Mouse (Mus musculus): ENCODE data around the gene Lca5l. TPM values are rescaled to one million over a fixed set of nuclear protein-coding genes. Genes with fewer than 3 reads are reported as not detected.
A peak's percentile ranks its signal among the peaks of the same experiment; 100 is the strongest.

The Lca5l gene
- polyA plus RNA-seq, 1 experiment = 0.18 TPM

DNA sequence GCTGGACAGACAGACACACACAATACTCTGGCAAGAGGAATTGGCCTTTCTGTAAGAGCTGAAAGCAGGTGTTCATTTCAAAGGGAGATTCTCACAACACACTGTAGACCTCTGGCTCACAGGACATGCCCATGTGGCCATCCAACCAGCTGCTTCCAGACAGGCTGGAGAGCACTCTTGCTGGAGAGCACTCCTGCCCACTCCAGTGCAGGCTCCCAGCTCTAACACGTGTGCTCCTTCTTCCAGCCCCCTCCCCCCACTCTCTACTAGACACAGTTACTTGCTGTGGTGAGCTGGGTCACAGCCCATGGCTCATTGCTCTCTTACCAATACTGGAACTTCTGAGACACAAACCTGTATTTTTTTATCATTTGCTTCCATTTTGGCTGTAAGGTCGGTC lies 16.7 kb downstream of the Lca5l start:
- H3K27ac ChIP-seq (ENCODE audit: control insufficient read depth, insufficient read depth, low read length) = no peak overlapping the region
- no peak overlapping the region for H3K4me3 ChIP-seq (ENCODE audit: control insufficient read depth, insufficient read depth, low read length)
- H3K36me3 ChIP-seq (ENCODE audit: control insufficient read depth, insufficient read depth, low read length) = no peaks in the 10 kb centered on the region
- WGBS = 60% methylated on average over 2 of the region's 2 CpGs
- no peaks in the 10 kb centered on the region for H3K4me1 ChIP-seq (replicated peaks; ENCODE audit: control insufficient read depth, insufficient read depth, low read length)
- no peak for DNase-seq
- TF ChIP-seq CTCF (IDR thresholded peaks at IDR 0.05; ENCODE audit: borderline replicate concordance, control insufficient read depth, extremely low read depth, insufficient read depth, low read length, poor library complexity) (no peak), POLR2A (IDR thresholded peaks at IDR 0.05; ENCODE audit: control insufficient read depth, extremely low read depth, insufficient read depth, low read length, poor library complexity) (no peak)
- H3K27me3 ChIP-seq (ENCODE audit: control insufficient read depth, insufficient read depth, low read length) = no peaks in the 10 kb centered on the region

DNA sequence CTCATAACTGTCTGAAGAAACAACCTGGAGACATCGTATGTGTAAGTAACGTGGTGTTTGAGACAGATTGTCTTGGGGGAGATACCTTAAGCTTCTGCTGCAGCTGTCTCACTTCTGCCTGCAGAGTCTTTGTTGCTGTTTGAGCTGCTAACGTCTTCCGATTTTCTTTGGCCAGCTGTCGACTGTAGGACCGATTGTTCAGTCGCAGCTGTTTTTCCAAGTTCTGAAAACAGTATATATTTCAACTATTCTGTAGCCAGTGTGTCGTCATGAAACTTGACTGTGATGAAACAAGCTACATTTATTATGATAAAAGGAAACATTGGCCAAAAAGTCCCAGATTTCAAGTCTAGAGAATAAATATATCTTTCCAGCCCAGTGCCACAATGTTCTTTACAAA lies 18.4 kb downstream of the Lca5l start:
- Histone ChIP-seq H3K27ac (ENCODE audit: control insufficient read depth, insufficient read depth, low read length) (no peak overlapping the region), H3K4me1 (replicated peaks; ENCODE audit: control insufficient read depth, insufficient read depth, low read length) (no peaks in the 10 kb centered on the region), H3K36me3 (ENCODE audit: control insufficient read depth, insufficient read depth, low read length) (no peaks in the 10 kb centered on the region), H3K4me3 (ENCODE audit: control insufficient read depth, insufficient read depth, low read length) (no peak overlapping the region), H3K27me3 (ENCODE audit: control insufficient read depth, insufficient read depth, low read length) (no peaks in the 10 kb centered on the region)
- TF ChIP-seq CTCF (IDR thresholded peaks at IDR 0.05; ENCODE audit: borderline replicate concordance, control insufficient read depth, extremely low read depth, insufficient read depth, low read length, poor library complexity) (no peak), POLR2A (IDR thresholded peaks at IDR 0.05; ENCODE audit: control insufficient read depth, extremely low read depth, insufficient read depth, low read length, poor library complexity) (no peak)
- WGBS = 93% methylated on average over 8 of the region's 8 CpGs
- DNase-seq = no peak

DNA sequence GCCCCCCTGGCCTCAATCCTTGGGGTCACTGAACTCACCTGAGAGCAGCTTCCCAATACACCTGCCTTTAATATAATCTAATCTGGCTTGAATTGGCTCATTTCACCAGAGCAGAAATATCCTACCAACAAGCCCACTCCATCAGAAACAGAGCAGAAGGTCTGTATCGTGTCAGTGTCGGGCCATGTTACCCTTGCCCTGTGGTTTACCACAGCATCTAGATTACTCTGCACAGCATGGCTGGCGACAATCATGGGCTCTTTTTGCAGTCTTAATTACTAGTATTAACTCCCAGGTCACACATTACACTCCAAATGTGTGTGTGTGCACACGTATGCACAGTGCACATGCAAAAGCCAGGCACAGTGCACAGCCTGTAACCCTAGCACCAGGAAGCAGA lies 23.2 kb downstream of the Lca5l start:
- no peak overlapping the region for H3K27ac ChIP-seq (ENCODE audit: control insufficient read depth, insufficient read depth, low read length)

DNA sequence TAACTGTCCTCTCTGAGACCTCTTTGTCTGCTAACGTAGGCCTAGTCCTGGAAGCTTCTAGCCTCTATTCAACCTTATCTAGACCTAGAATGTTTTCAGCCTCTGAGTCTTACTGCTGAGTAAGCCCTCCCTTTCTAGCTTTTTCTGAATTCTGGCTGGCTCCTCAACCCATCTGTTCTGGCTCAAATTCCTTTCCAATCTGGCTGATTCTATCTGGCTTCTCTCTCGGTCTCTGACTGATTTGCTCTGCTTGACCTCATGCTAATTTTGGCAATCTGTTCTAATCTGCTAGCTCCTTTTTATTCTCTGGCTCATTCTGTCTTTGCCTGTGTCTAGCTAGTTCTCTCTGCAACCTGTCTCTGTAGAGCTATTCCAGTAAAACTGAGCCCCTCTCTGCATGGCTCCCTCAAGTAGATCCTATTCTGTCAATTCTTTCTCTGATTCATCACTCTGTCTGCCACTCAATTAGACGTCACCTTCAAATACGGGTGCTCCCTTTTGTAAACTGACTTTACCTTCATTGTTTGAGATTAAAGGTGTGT lies 26.3 kb downstream of the Lca5l start:
- TF ChIP-seq CTCF (IDR thresholded peaks at IDR 0.05; ENCODE audit: borderline replicate concordance, control insufficient read depth, extremely low read depth, insufficient read depth, low read length, poor library complexity) (no peak), POLR2A (IDR thresholded peaks at IDR 0.05; ENCODE audit: control insufficient read depth, extremely low read depth, insufficient read depth, low read length, poor library complexity) (no peak)
- Histone ChIP-seq H3K27ac (ENCODE audit: control insufficient read depth, insufficient read depth, low read length) (no peak overlapping the region), H3K4me3 (ENCODE audit: control insufficient read depth, insufficient read depth, low read length) (no peak overlapping the region), H3K27me3 (ENCODE audit: control insufficient read depth, insufficient read depth, low read length) (no peaks in the 10 kb centered on the region), H3K4me1 (replicated peaks; ENCODE audit: control insufficient read depth, insufficient read depth, low read length) (no peaks in the 10 kb centered on the region), H3K36me3 (ENCODE audit: control insufficient read depth, insufficient read depth, low read length) (no peaks in the 10 kb centered on the region)
- WGBS = 87% methylated on average over 4 of the region's 4 CpGs
- no peak for DNase-seq

More for the DNA sequence above, 23.2 kb downstream of the Lca5l start:
- no peaks in the 10 kb centered on the region for H3K36me3 ChIP-seq (ENCODE audit: control insufficient read depth, insufficient read depth, low read length)
- H3K27me3 ChIP-seq (ENCODE audit: control insufficient read depth, insufficient read depth, low read length) = no peaks in the 10 kb centered on the region
- H3K4me1 ChIP-seq (replicated peaks; ENCODE audit: control insufficient read depth, insufficient read depth, low read length) = no peaks in the 10 kb centered on the region
- H3K4me3 ChIP-seq (ENCODE audit: control insufficient read depth, insufficient read depth, low read length) = no peak overlapping the region
- WGBS = 42% methylated on average over 4 of the region's 4 CpGs
- TF ChIP-seq POLR2A (IDR thresholded peaks at IDR 0.05; ENCODE audit: control insufficient read depth, extremely low read depth, insufficient read depth, low read length, poor library complexity) = no peak
- DNase-seq = no peak

DNA sequence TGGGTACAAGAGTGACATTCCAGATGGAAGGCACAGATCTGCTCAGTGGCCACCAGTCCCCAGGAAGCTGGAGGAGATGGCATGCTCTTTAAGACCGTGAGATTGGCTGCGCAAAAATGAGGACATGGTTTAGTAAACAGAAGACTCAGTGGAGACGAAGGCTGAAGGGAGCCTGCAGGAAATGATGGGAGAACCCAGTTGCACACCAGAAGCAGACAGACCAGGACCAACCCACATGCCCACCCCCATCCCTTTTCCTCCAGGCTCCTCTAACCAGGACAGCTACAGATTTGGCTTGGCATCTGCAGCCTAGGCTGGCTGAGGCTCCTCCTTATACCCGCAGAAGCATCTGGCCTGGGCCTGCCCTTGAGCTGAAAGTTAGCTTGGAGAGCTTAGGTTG lies 30.7 kb downstream of the Lca5l start:
- H3K4me3 ChIP-seq (ENCODE audit: control insufficient read depth, insufficient read depth, low read length) = no peak overlapping the region
- no peaks in the 10 kb centered on the region for H3K27me3 ChIP-seq (ENCODE audit: control insufficient read depth, insufficient read depth, low read length)
- WGBS = 96% methylated on average over 4 of the region's 4 CpGs
- peaks cover 10% of the 10 kb centered on the region for H3K4me1 ChIP-seq (replicated peaks; ENCODE audit: control insufficient read depth, insufficient read depth, low read length)
- TF ChIP-seq POLR2A (IDR thresholded peaks at IDR 0.05; ENCODE audit: control insufficient read depth, extremely low read depth, insufficient read depth, low read length, poor library complexity) (no peak), CTCF (IDR thresholded peaks at IDR 0.05; ENCODE audit: borderline replicate concordance, control insufficient read depth, extremely low read depth, insufficient read depth, low read length, poor library complexity) (no peak)
- no peak overlapping the region for H3K27ac ChIP-seq (ENCODE audit: control insufficient read depth, insufficient read depth, low read length)
- no peak for DNase-seq
- H3K36me3 ChIP-seq (ENCODE audit: control insufficient read depth, insufficient read depth, low read length) = no peaks in the 10 kb centered on the region

DNA sequence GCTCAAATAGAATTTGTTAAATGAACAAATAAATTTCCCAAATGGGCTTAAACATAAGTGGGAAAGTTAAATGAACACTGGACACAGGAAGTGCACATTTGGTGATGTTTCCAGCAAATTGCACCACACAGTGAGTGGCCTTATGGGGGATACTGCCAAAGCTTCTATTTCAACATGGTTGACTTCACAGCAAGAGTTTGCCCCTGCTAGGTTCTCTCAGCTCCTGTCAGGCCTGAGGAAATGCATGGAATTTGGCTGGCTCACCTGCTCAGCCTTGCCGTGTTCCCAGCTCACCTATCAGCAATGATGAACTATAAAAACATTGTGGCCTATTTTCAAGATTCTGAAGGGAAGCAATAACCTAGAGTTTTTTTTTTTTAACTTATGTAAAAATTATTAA lies 31.1 kb downstream of the Lca5l start:
- no peak for DNase-seq
- WGBS = 94% methylated on average over 1 of the region's 1 CpGs
- no peak for TF ChIP-seq CTCF (IDR thresholded peaks at IDR 0.05; ENCODE audit: borderline replicate concordance, control insufficient read depth, extremely low read depth, insufficient read depth, low read length, poor library complexity)
- no peak for TF ChIP-seq POLR2A (IDR thresholded peaks at IDR 0.05; ENCODE audit: control insufficient read depth, extremely low read depth, insufficient read depth, low read length, poor library complexity)
- H3K4me1 ChIP-seq (replicated peaks; ENCODE audit: control insufficient read depth, insufficient read depth, low read length) = peaks cover 10% of the 10 kb centered on the region
- no peak overlapping the region for H3K4me3 ChIP-seq (ENCODE audit: control insufficient read depth, insufficient read depth, low read length)
- H3K27me3 ChIP-seq (ENCODE audit: control insufficient read depth, insufficient read depth, low read length) = no peaks in the 10 kb centered on the region
- no peak overlapping the region for H3K27ac ChIP-seq (ENCODE audit: control insufficient read depth, insufficient read depth, low read length)
- H3K36me3 ChIP-seq (ENCODE audit: control insufficient read depth, insufficient read depth, low read length) = no peaks in the 10 kb centered on the region

DNA sequence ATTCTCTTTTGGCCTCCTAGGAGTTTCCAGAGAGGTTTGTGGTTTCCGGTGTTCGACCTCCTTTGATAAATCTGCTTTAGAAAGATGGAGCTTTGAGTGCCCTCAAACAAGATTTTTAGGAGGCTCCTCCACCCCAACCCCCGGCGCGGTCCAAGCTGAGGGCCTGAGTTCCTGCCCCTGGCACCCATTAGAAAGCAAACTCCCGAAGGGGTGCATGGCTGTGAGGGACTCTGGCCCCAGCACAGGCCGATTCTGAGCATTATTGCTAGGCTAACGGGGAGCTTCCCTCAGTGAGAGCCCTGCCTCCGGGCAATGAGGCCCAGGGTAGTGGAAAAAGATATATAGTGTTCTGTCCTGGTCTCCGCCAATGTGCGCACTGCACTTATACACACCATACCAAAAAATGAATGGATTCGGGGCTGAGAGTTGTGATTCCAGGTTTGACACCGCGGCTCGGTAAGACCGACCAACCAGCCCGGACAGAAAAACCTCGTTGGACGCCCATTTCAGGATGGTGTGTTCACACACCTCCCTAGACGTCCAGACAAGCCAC lies 32.2 kb downstream of the Lca5l start:
- Histone ChIP-seq H3K27ac (ENCODE audit: control insufficient read depth, insufficient read depth, low read length) (no peak overlapping the region), H3K36me3 (ENCODE audit: control insufficient read depth, insufficient read depth, low read length) (no peaks in the 10 kb centered on the region), H3K4me3 (ENCODE audit: control insufficient read depth, insufficient read depth, low read length) (peak overlapping the region; percentile 58), H3K4me1 (replicated peaks; ENCODE audit: control insufficient read depth, insufficient read depth, low read length) (peaks cover 10% of the 10 kb centered on the region), H3K27me3 (ENCODE audit: control insufficient read depth, insufficient read depth, low read length) (no peaks in the 10 kb centered on the region)
- DNase-seq = no peak
- WGBS = 76% methylated on average over 20 of the region's 20 CpGs
- TF ChIP-seq POLR2A (IDR thresholded peaks at IDR 0.05; ENCODE audit: control insufficient read depth, extremely low read depth, insufficient read depth, low read length, poor library complexity) (no peak), CTCF (IDR thresholded peaks at IDR 0.05; ENCODE audit: borderline replicate concordance, control insufficient read depth, extremely low read depth, insufficient read depth, low read length, poor library complexity) (no peak)
